Mouse (Mus musculus) liver, adult 2 months (tissue): ENCODE results near the gene Olfr1280.
"Not testable (repeated sequence)": the region's sequence is repeated elsewhere in the genome, so short reads cannot be mapped to it uniquely, and the experiment has no call there.

Experiments used
- CTCF ChIP-seq: fragments of 200-500 bp; IDR thresholded peaks from 2 replicates; pipeline ENCODE4 v1.5.1; 2011; ENCODE audit warnings: low read depth, low read length, control low read depth
- POLR2A ChIP-seq: fragments of 200-500 bp; IDR thresholded peaks from 2 replicates; pipeline ENCODE4 v1.6.1; 2011; ENCODE audit warnings: low read length, control low read depth; ENCODE audit not compliant: insufficient read depth; ENCODE audit errors: extremely low read depth

DNA sequence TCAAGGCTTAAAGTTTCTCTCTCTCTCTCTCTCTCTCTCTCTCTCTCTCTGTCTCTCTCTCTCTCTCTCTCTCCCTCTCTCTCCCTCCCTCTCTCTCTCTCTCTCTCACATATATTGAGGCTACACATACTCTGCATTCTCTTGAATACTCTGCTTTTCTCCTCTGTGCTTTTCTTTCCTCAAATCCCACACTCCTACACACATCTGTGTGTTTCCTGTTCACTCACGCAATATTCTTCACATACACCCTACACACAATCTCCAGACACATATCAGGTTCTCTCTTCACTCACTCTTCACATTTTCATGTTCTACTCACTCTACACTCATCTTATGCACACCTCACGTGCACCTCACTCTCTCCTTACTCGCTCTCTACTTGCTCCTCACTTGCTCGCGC, 19.9 kb downstream of the Olfr1280 start:
- TF ChIP-seq POLR2A, CTCF: not testable (repeated sequence)
